Comparison of ENCODE assay signal across 21 mouse cellular contexts in the genomic region with DNA sequence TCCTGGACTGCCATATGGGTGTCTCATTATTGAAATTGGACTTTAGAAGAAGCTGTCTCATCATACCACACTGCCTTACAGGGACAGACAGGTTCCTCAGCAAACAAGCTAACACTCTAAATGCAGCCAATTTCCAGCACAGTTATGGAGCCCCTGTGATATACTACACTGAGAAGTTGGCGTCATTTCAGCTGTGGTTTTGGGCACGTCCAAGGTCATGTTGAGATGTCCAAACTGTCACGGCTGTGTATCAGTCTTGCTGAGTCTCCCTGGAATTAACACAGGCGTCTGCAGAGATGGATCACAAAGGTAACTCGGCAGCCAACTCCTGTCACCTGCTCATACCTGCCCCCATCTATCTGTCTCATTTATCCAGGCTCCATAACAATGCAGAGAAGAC.
DNase-seq lines count a peak whose midpoint lies in the region; ATAC-seq lines count a peak whose summit lies in the region.
"Had no signal": no experiment of that assay in that cellular context is flagged by ENCODE, and none has a peak within 500 bp of the region (broad histone marks: within the 10 kb centered on the region; RNA-seq: fewer than 3 reads in every experiment).

No protein-coding gene starts in this region.

- peak; percentile 7 for DNase-seq in adrenal gland, adult 2 months
- DNase-seq in adrenal gland, postnatal 25 days, result no peak
- DNase-seq in cerebellum, adult 9-10 months, result no peak
- peak; percentile 51 to 70 for DNase-seq in cerebellum, postnatal 10 days
- no peak for DNase-seq in cerebellum, postnatal 4 days (ENCODE audit: low spot score in 2 of 2)
- DNase-seq in brain, adult 2 months (ENCODE audit: low read depth, low spot score), result peak; percentile 50
- DNase-seq: B cell, adult 2 months; forebrain, postnatal 0 days; gastrocnemius, adult 2 months; gastrocnemius, postnatal 14 days; heart, adult 18-20 months; heart, postnatal 14 days; heart, postnatal 4 days; kidney, adult 18-20 months; kidney, adult 9 months had no signal

- 0 out of 2 replicates have a peak, but pooled peaks have one; percentile 26 for ATAC-seq in cerebellum, adult (ENCODE audit: insufficient number of reproducible peaks, low FRiP score, low TSS enrichment)
- ATAC-seq: forebrain, embryonic 14.5 days; forebrain, postnatal 0 days; hindbrain, postnatal 0 days; inflammation-experienced regulatory T-cells, adult 6 months; intestine, embryonic 16.5 days; Patski had no signal

Comparison
In these comparisons a context has a peak if more than half of its experiments do, and no peak if none do; other contexts are left out.
1. DNase-seq: peak in adrenal gland, adult 2 months (single experiment), cerebellum, postnatal 10 days (2 of 2) and brain, adult 2 months (single experiment); none in adrenal gland, postnatal 25 days (single experiment), cerebellum, adult 9-10 months (single experiment) and cerebellum, postnatal 4 days (0 of 2).